Mouse (Mus musculus): ENCODE data around the gene Erh. TPM values are rescaled to one million over a fixed set of nuclear protein-coding genes. Genes with fewer than 3 reads are reported as not detected.

Gene Erh
- total and polyA plus RNA-seq, 3 experiments: 74.3 to 279 (median 121) TPM

GRCm38 (mm10) chr12:80584973-80585372, 59.2 kb downstream of the Erh start:
- peaks cover 38% of the 10 kb centered on the region for H3K27me3 ChIP-seq (ENCODE audit: insufficient read depth, low read length)

More at GRCm38 (mm10) chr12:80584973-80585372, 59.2 kb downstream of the Erh start:
- Histone ChIP-seq H3K4me1 (ENCODE audit: insufficient read depth, low read depth, low read length) (no peaks in the 10 kb centered on the region), H3K4me3 (ENCODE audit: low read depth, low read length) (no peak overlapping the region), H3K36me3 (replicated peaks) (no peaks in the 10 kb centered on the region), H3K9me3 (replicated peaks) (no peaks in the 10 kb centered on the region)
- ATAC-seq (ENCODE audit: extremely low read depth, insufficient number of reproducible peaks, low FRiP score, poor library complexity, severe bottlenecking) (no peak), DNase-seq (ENCODE audit: low spot score) (peak; percentile 15)
- TF ChIP-seq GATA2 (IDR thresholded peaks at IDR 0.05; ENCODE audit: borderline replicate concordance, low read depth, low read length) (no peak), POLR2AphosphoS5 (IDR thresholded peaks at IDR 0.05; ENCODE audit: insufficient replicate concordance, low read depth, low read length) (no peak), TAL1 (conservative IDR thresholded peaks at IDR 0.05; ENCODE audit: low read depth, low read length) (no peak), CTCF (IDR thresholded peaks at IDR 0.05; ENCODE audit: low read depth, low read length) (no peak), GATA1 (IDR thresholded peaks at IDR 0.05; ENCODE audit: borderline replicate concordance, low read length) (no peak)

Other genes with a start within 250 kb of the Erh start
- gene Dcaf5, start 207.7 kb downstream of the Erh start, total RNA-seq (2014; fragmentation: Nextera tagmentation): 36.6 and 47.2 TPM in 2 replicates
- 26.6 and 26.7 TPM in 2 replicates for gene Dcaf5, start 207.7 kb downstream of the Erh start, total RNA-seq (2017)
- 25.0 and 25.6 TPM in 2 replicates for gene Dcaf5, start 207.7 kb downstream of the Erh start, polyA plus RNA-seq (2012)
- 32.4 and 33.0 TPM in 2 replicates for gene Exd2, start 181.2 kb downstream of the Erh start, total RNA-seq (2014; fragmentation: Nextera tagmentation)
- gene Exd2, start 181.2 kb downstream of the Erh start, total RNA-seq (2017): 21.4 and 21.8 TPM in 2 replicates
- gene Exd2, start 181.2 kb downstream of the Erh start, polyA plus RNA-seq (2012): 3.5 and 5.9 TPM in 2 replicates
- gene Galnt16, start 126.1 kb downstream of the Erh start, total RNA-seq (2014; fragmentation: Nextera tagmentation): not detected in 2 replicates
- 0.06 and 0.27 TPM in 2 replicates for gene Galnt16, start 126.1 kb downstream of the Erh start, total RNA-seq (2017)
- 0.01 TPM in 1 of 2 replicates, not detected in the other for gene Galnt16, start 126.1 kb downstream of the Erh start, polyA plus RNA-seq (2012)
- gene Slc39a9, start 458 bp downstream of the Erh start, total RNA-seq (2014; fragmentation: Nextera tagmentation): 55.5 and 58.1 TPM in 2 replicates
- 17.9 and 22.5 TPM in 2 replicates for gene Slc39a9, start 458 bp downstream of the Erh start, total RNA-seq (2017)
- gene Slc39a9, start 458 bp downstream of the Erh start, polyA plus RNA-seq (2012): 15.3 and 19.0 TPM in 2 replicates
- not detected in 2 replicates for gene Plekhd1, start 48.2 kb upstream of the Erh start, total RNA-seq (2014; fragmentation: Nextera tagmentation)
- gene Plekhd1, start 48.2 kb upstream of the Erh start, total RNA-seq (2017): 0.16 and 0.29 TPM in 2 replicates
- gene Plekhd1, start 48.2 kb upstream of the Erh start, polyA plus RNA-seq (2012): not detected in 2 replicates
- not detected in 2 replicates for gene Ccdc177, start 116.3 kb upstream of the Erh start, total RNA-seq (2014; fragmentation: Nextera tagmentation)
- gene Ccdc177, start 116.3 kb upstream of the Erh start, total RNA-seq (2017): 0.06 and 0.11 TPM in 2 replicates
- gene Ccdc177, start 116.3 kb upstream of the Erh start, polyA plus RNA-seq (2012): not detected in 2 replicates
- 123 and 135 TPM in 2 replicates for gene Susd6, start 146.2 kb upstream of the Erh start, total RNA-seq (2014; fragmentation: Nextera tagmentation)
- 66.4 and 66.6 TPM in 2 replicates for gene Susd6, start 146.2 kb upstream of the Erh start, total RNA-seq (2017)
- gene Susd6, start 146.2 kb upstream of the Erh start, polyA plus RNA-seq (2012): 24.0 and 29.6 TPM in 2 replicates